Mouse (Mus musculus): ENCODE measurements around the gene Gm12216.

Gm12216 gene

DNA sequence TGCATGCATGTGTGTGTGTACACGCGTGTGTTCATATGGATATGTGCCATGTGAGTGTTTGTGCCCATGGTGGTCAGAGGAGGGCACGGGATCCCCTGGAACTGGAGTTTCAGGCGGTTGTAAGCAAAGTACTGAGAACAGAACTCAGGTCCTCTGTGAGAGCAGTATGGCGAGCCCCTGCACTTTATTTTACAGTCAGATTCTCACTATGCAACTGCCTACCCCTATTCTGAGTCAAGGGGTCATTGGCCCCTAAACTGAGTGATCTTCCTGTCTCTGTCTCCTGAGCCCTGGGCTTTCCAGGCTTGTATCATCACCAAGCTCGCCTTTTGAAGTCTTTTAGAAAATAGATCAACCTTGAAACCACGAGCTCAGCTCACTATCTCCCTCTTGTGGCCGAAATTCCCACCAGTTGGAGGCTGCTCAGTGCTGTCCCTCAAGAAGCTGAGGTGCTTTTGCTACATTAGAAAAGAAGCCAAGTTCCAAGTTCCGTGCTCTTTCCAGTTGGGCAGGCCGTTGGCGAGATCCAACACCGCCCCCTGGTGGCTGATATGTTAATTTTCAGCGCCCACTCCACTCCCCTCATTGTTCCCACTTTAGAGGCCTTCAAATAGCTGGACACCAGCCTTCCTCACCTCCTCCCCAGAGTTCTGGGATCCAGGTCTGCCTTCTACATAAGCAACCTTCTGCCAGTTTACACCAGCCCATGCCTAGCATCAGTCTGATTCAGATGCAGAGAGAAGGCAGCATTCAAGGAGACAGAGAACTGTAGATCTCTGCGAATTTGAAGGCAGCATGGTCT lies 122.1 kb downstream of the Gm12216 start:
- DNase-seq: peak; percentile 61

DNA sequence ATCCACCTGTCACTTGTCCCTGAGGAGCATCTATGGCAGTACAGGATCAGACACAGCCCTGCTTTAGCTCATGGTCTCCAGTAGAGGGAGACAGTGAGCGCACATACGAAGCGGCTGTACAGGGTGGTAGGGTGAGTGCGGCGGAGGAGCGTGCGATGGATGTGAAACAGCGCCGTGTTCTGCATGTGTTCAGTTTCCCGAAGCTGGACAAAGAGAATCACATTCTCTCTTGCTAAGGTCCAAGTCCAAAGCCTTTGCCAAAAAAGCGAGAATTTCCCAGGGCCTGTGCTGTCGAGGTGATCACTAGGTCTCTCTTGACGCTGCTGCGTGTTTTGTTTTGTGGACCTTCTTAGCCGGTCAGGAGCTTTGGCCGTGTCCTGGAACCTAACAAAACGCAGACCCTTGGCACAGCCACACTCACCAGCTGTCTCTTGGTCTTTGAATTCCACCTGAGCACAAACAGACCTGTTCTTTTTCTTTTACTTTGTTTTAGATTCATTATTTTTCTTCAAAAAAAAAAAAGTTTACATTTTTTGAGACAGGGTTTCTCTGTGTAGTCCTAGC lies 123.3 kb downstream of the Gm12216 start:
- DNase-seq: peak; percentile 24

DNA sequence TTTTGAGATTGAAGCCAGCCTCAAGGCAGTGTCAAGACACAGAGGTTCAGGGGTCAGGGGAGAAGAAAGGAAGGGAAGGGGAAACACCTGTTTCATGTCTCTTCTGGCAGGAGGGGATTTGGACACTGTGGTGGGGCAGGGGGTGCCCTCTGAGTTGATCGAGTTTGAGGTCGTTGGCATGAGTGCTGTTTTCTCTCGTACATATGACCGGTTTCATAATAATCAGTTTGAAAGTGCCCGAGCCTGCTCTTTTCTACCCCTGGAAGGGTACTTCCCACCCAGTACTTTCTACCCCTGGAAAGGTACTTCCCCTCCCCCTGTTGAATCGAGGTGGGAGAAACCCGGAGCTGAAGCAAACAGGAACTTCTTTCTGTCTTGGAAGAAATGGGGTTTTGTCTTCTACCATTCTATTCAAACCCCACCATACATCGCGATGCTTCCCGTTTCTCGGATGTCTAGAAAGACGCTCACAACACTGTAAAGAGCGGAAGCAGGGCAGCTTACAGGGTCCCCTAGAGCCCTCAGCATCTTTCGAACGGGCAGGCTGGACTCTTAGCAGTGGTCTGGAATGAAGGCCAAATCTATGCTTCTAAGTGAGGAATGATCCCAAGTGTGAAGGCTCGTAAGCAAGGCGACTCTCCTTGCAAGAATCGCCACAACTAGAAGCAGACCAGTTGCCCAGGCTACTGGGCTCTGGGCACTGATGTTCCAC lies 123.9 kb downstream of the Gm12216 start:
- no peak for DNase-seq

DNA sequence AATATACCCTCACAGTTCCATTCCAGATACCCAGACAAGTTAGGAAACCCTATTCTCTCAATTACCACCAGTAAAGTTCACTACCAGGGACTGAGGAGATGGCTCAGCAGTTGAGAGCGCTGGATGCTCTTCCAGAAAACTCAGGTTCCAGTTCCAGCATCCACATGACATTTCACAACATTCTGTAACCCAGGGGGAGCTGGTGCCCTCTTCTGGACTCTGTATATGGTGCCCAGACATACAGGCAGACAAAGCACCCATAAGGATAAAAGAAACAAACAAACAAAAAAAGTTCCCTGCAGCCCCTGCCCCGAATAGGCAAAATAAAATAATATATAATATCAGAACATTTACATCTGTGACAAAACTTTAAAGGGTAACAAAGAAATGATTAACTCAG lies 124.6 kb downstream of the Gm12216 start:
- DNase-seq: no peak

DNA sequence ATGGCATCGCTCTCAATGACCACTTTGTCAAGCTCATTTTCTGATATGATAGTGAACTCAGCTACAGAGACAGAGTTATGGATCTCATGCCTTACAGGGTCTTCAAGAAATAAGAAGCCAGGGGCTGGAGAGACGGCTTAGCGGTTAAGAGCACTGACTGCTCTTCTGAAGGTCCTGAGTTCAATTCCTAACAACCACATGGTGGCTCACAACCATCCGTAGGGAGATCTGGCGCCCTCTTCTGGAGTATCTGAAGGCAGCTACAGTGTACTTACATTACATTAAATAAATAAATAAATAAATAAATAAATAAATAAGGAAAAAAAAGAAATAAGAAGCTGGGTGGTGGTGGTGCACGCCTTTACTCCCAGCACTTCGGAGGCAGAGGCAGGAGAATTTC lies 125.2 kb downstream of the Gm12216 start:
- DNase-seq: no peak

Measured in right cerebral cortex, postnatal 25 days (tissue).